Mouse (Mus musculus) kidney, adult 8-10 months (tissue): ENCODE measurements around the gene Rars2.
A peak's percentile ranks its signal among the peaks of the same experiment; 100 is the strongest.
"Not testable (repeated sequence)": the region's sequence is repeated elsewhere in the genome, so short reads cannot be mapped to it uniquely, and the experiment has no call there.

Experiments used
- DNase-seq, 2 experiments: peaks; one replicate each; pipeline ENCODE4 v3.0.0; 2022

Rars2 gene

DNA sequence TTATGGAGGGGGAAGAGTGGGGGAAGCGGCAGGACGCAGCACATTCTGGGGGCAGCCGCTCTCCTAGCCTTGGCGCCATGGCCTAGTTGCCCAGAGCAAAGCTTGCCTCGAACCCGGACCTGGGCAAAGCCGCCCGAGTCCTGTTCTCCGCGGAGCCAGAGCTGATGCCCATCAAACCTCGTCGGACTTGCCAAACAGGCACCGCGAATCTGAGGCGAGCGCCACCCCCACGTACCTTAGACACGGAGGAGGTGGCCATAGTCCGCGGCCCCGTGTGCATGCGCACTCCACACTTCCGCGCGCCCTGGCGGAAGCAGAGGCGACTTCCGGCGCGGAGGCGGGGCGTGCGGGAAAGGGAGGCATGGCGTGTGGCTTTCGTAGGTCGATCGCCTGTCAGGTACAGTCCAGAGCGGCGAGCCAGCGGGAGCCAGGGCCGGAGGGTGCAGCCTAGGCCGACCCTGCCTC is at the start of gene Rars2, which contains the start of gene Orc3:
TSS of gene Rars2 (plus strand) at position 328 of the 465 bp plus-strand sequence.
TSS of gene Orc3 (minus strand) at position 315 of the 465 bp plus-strand sequence.
- DNase-seq, result peak; percentile 92 to 93

DNA sequence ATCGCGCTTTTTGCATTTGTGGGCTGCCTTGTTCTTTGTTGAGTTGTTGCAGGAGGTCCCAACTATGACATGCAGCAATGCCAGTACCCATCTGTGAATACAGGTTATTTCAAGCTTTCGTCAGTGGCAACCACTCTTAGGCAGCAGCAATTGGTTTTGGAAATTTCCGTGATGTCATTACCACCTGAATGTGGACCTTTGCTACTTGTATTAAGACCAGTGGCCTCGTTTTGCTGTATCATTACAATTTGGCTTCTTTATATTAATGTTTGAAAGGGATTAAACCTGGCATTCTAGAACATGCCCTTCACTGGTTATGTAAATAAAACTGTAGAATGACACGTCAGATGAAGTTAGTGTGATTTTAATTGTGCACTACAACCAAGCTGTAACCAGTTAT is 48.5 kb upstream of the Rars2 start:
- no peak for DNase-seq

DNA sequence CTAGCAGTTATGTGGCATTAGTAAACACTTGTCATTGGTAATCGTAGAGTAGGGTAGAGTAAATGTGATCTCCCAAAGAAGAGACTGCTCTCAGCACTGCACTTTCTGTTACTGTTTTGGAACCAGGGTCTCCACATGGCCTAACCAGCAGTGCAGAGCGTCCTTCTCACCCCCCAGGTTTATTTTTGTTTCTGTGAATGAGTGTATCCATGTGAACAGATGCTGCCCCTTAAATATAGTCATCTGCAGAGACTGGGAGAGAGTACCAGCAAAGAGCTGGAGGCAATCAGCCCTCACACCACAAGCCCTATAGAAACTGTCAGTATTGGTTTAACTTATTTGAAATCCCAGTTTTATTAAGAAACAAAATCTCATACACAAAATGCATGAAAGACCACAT is 41.9 kb upstream of the Rars2 start:
- no peak for DNase-seq

DNA sequence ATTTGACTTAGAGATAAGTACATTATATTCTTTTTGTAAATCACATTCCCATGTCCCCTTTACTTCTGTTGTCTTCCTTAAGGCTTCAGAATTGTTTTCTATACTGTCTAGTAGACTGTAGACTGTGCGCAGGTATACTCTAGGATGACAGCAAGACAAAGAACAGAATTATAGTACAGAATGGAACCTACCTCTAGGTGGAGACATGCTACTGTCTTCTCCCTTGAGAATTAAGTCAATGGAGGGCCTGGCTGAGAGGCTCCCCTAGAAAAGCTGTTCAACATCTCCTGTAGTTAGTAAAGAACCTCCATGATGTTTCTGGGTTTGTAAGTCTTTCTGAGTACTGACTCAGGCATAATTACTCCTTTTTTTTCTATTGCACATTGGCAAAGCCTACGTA is 37.7 kb upstream of the Rars2 start:
- no peak for DNase-seq

DNA sequence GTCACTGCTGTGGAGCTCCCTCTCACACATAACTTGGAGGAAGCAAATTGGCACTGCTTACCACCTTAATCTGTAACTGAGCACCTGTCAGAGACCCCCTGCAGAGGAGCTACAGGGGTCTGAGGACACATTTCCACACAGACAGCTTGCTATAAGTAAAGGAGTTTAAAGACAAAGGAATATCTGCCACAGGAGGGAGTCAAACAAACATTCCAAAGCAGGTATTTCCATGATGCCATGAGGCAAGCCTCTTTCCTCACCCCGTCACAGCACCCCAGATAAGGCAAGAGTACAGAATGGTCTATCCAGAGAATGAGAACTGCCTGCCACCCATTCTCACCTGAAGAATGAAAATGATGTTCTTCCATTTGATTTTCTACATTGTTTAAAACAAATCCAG is 35.5 kb upstream of the Rars2 start:
- no peak for DNase-seq

DNA sequence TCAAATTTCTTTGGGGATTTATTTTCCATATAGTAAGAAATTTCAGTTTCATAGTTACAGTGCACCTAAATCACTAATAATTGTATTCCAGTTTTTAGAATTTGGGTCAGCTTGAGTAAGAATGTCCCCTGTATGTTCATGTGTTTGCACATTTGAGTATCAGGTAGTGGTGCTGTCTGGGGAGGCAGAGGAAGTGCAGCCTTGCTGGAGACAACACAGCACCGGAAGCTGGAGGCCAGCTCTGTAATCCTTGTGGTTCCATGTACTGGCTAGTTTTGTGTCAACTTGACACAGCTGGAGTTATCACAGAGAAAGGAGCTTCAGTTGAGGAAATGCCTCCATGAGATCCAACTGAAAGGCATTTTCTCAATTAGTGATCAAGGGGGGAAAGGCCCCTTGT is 33.3 kb upstream of the Rars2 start:
- not testable (repeated sequence) for DNase-seq

DNA sequence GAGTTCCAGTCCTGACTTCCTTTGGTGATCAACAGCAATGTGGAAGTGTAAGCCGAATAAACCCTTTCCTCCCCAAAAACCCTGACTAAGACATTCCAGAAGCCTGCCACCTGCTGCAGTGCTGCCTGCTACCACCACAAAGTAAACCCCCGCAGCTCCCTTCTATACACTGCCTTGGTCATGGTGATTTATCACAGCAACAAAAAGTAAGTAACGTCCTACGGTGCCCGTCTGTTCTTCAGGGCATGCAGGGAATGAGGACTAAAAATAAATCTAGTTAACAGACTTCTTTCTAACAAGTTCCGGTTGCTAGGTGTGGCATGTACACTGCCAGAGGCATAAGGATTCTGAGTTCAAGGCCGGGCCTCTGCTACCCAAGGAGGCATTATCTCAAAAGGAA is 32.8 kb upstream of the Rars2 start:
- no peak for DNase-seq

DNA sequence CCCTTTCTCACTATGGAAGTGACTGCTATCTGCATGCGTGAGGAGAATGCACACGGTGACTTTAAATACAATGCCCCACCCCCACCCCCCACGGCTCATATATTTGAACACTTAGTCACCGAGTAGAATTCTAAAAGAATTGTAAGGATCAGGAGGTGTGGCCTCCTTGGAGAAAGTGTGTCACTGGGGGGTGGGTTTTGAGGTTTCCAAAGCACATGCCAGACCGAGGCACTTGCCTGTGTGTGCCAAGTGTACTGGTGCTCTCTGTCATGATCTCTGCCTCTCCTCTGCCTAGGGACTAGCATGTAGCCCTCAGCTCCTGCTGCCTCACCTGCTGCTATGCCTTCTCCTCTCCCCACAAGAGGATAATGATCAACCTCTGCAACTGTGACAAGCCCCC is 32.3 kb upstream of the Rars2 start:
- DNase-seq, result no peak

DNA sequence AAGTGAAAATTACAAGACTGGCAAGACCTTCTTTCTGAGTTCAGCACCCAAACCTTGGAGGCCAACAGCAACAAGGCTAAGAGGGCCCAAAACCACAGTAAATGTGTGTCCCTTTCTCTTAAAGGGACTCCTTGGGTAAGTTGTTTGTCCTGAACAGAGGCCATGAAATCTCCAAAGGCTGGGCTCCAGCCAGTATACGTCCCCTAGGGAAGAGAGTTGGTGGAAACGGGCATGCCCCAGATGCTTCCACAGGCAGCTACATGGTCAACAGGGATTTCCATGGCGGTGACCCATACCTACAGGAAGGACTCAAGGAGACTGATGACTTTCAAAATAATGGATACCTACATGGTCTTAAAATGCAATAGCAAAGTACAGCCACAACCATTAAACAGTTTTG is 31.3 kb upstream of the Rars2 start:
- DNase-seq, result no peak

DNA sequence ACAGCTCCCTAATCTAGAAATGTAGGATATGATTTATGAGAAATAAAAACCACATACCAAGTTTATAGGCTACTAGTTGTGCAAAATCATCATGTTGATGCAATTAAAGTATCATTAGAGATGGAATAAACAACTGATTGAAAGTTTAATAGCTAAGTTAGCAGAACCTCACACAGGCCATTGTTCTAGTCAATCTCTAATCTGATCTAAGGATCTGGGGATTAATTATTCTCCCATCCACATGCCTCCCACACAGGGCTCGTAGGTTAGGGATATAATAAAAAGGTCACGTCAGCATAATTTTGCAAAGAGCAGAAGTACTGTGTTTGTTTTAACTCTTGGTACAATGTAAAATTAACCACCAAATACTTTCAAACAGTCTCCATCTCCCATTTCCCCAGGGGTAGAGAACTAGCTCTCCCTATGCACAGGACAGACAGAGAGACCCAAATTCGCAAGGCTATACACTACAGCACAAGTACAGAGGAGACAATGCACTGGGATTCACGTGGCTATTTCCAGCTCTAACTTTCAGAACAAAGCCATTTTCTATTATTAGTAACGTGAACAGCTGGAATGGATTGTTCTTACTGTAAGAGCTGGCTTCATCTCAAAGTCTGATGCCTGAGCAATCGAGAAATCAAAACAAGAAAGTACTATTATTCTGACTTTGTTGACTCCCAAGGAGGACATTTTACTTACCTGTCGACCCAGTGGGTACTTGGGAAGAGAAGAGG is 29.7 kb upstream of the Rars2 start:
- peak; percentile 41 to 55 for DNase-seq

DNA sequence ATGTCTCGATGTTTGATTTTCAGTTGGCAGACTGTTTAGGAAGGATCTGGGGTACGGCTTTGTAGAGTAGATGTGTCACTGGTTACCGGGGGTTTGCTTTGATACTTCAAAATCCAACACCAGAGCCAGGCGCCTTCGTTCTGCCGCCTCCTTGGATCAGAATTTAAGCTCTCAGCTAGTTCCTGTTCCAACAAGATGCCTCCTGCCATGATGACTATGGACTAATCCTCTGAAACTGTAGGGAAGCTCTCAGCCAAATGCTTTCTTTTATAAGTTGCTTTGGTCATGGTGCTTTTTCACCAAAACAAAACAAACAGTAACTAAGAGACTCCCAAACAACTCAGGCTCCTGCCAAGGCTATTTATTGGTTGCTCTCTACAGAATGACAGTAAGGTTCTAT is 11.6 kb upstream of the Rars2 start:
- DNase-seq, result no peak

DNA sequence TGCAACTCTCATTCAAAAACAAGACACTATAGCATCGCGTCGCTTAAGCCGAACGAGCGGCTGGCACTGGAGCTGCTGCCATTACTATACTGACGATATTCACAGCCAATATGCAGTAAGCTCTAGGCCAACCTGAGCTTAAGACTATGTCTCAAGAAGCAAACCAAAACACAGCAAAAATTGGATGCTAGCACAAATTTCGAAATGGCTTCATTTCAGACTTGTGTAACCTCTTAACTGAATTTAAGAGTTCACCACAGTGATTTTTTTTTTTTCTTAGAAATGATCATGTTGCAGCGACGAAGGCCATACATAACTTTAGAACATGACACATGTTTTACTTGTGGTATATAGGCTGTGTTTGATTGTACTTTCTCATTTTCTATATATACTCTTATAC is 8.1 kb upstream of the Rars2 start:
- no peak for DNase-seq

DNA sequence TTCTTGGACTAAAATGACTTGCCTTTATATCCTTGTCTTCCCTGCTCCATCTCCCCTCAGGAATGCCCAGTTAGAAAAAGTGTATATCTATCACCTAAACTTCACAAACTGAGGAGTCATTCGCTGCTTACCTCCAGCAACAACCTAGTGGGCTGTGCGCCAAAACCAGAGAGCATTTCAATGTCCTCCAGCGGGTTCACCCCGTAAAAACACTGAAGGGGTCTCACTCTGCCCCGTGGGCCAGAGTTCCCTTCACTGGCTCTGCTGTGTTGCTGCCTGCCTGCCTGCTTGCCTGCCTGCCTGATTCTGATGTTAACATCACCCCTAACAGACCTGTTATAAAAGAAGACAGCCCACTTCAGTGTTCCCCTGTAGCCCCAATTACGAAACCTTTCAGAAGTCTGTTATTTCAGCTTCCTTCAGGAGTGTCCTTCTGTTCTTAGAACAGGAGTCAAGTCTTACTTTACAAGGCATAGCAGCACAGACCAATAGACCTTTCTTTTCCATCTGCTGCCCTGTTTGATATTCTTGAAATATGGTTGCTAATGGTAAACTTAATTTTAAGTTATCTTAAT is 1.1 kb upstream of the Rars2 start:
- DNase-seq, result peak; percentile 29 to 56

DNA sequence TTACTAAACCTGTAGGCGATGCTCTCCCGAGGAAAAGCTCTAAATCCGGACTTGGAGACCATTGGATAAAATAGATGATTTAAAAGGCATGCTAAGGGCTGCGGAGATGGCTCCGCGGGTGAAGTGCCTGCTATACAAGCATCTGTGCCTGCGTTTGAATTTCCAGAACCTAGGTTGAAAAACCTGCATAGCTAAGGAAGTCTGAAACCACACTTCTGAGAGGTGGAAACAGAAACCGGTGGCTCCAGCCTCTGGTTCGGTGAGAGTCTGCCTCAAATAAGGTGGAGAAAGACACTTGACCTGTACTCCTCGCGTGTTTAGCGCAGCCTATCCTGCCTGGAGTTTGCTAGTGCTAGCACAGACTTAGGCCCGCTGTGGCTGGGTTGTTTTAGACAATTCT is 546 bp downstream of the Rars2 start:
- peak in 1 of 2 experiments; percentile 25 for DNase-seq

DNA sequence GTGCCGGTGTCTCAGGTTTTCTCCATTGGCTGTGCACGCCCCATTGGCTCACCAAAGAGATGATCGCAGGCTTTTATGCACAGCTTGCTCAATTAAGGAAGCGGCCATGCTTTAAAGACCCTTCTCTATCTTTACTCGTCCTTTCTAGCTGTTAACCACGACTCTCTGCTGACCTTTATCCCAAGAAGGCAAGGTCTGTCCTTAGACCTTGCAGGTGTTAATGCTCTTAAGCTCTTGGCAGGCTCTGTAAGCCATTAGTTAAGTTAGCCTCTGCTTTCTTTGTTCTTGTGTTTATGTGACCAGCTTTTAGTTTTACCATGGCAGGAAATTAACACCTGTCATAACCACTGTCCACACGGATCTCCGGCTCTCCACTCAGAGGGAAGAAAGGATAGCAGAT is 1.4 kb downstream of the Rars2 start:
- DNase-seq, result peak; percentile 20 to 29

DNA sequence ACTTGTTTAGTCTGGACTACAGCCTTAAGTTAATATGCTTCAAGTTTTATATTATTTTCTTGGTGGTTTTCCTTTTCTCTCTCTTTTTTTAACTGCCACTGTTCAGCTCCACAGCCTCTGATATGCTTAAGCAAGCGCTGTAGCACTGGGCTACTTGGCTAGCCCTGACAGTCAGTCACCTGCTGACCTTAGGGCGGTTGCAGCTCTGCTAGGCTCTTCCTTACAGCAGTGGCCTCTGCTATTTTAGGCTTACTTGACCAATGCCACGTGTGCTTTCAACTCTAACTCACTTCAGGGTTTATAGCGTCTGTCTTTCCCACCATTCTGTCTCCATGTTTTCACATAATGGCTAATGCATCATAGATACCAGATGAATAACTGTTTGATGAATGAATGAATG is 10.8 kb downstream of the Rars2 start:
- DNase-seq, result no peak

DNA sequence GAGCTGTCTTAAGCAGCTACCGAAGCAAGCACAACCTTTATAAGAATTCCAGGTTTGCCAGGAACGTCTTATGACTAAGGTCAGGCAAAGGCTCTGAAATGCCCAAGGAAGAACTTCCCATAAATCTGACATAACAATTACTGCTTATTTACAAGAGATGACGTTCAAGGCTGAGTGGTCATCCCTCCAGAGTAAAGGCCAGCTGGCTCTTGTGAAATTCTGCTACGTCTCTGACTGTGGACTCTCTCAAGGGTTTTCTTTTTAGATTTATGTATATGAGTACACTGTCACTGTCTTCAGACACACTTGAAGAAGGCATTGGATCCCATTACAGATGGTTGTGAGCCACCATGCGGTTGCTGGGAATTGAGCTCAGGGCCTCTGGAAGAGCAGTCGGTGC is 11.6 kb downstream of the Rars2 start:
- no peak for DNase-seq

DNA sequence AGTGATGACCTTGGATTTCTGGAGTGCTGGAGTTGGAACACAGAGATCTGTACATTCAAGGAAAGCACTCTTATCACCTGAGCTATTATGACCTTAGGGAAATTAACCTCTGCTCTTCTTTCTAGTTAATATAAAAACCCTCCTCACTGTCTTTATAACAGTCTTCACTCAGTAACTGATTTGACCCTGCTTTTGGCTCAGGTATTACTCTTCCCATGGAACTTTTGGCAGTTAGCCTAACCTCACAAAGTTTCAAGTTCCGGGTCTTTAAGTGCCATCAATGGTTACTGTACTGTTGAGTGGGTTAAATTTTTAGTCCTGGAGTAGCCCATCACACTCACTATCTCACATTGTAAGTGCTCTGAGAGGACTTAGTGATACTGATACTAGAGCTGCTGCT is 15.2 kb downstream of the Rars2 start:
- peak; percentile 31 to 68 for DNase-seq

DNA sequence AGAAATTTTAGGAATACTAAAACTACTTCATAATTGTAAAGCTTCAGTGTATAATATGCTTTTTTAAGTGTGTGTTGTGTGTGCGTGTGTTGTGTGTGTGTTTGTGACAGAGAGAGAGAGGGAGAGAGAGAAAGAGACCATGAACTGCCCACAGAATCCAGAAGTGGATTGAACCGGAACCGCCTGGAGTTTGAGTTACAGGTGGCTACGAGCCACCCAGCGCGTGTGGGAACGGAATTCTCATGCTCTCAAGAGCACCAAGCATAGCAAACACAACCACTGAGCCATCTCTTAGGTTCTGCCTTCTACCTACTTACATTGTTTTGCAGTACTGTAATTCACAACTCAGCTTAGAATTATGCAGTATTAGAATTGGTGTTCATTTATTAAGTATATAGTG is 19.4 kb downstream of the Rars2 start:
- peak; percentile 27 to 35 for DNase-seq

DNA sequence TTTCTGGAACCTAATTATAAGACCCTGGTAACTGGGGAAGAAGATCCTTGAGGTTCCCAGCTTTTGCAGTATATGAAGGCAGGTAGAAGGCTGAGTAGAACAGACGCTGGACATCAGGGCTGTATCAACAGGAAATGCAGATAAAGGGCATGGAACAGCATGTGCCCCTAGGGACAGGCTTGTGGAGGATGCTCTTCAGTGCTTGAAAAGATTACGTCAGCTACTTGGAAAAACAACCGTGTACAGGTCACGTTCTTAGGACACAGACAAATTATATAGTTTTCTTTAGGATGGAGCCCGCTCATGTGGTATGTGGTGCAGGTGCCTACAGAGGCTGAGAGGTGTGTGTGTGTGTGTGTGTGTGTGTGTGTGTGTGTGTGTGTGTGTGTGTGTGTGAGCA is 21.3 kb downstream of the Rars2 start:
- no peak for DNase-seq

DNA sequence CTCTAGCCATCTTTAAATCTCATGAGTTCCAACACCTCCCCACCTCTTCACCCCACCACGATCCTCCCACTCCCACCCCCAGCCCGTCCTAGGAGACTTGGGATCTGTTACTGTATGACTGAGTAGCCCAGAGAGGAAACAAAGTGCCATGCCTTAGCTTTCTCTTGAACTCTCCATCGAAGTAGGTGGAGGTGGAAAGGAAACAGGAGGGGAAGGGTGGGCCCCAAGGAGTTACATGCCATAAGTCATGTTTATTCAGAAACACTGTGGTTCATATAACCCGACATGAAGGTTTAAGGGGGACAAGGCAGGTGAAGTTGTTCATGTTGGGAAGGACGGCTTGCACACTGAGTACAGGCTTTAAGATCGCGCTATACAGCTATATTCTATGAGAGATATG is 22.6 kb downstream of the Rars2 start:
- DNase-seq, result no peak

DNA sequence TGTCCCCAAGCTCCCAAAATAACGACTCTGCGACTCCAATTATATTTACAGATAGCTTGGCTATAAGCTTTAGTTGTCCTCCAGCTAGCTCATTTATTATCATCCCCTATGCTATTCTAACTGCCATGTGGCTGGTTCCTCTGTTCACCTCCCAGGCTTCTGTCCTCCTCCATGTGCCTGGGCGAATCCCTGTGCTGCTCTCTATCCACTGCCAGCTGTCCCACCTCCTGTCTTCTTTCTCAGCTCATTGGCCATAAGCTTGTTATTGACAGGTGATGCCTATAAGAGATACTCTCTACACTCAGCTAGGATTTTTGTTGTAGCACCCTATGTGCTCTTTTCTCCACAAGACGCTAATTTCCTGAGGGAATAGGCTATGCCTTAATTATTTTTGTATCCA is 23.1 kb downstream of the Rars2 start:
- DNase-seq, result no peak

DNA sequence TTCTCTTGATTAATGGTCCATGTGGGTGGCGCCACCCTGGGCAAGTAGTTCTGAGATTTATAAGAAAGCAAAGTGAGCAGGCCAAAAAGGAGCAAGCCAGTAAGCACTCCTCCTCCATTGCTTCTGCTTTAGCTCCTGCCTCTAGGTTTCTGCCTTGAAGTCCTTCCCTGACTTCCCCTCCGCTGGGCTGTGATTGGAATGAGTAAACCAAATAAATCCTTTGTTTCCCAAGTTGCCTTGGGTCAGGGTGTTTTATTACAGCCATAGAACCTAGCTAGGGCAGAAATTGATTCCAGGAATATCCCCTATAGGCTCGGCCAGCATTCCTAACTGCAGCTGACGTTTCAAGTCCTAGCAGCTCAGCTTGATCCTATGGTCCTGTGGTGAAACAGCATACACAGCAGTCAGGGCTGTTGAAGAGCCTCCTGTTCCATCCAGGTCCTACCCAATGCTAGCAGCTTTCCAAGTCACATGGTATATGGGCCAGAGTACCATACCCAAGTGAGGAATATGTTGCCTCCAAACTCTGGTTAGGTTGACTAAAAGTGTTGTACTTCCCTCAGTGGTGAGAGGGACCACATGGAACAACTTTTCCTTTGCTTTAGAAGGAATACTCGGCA is 25.1 kb downstream of the Rars2 start:
- no peak for DNase-seq

DNA sequence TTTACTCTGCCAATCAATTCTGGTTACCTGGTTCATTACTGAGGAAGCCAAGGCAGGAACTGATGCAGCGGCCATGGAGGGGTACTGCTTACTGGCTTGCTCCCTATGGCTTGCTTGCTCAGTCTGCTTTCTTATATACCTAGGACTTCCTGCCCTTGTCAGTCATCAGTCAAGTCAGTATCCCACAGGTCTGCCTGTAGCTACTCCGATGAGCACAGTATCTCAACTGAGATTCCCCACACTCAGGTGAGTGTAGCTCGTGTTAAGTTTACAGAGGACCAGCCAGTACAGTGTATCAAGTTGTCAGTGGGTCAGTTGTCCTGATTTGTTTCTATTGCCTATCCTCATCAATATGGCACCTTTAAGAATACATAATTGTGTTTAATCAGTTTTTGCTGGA is 26.0 kb downstream of the Rars2 start:
- no peak for DNase-seq
